Mouse (Mus musculus): Measurements from ENCODE around the gene Syt12.
A peak's percentile ranks its signal among the peaks of the same experiment; 100 is the strongest.

The Syt12 gene

DNA sequence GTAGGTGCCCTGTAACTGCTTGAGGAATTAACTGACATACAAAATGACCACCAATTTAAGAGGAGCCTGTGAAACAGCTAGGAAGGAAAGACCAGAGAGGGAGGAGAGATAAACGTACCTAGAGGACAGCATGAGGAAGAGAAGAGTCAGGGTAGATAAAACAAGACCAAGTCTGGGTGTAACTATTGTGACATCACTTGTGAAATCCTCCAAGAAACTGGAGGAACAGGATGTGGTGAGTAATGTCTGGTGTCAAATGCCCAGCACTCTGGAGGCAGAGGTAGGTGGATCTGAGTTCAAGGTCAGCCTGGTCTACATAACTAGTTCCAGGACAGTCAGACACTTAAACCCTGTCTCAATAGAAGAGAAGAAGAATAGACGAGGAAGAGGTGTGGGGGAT lies 68.2 kb downstream of the Syt12 start:
- DNase-seq (ENCODE audit: low read depth, low spot score) = no peak

- DNase-seq (ENCODE audit: low read depth, low spot score) = no peak
Observed at GRCm38 (mm10) chr19:4404840-4405239, 72.4 kb downstream of the Syt12 start.

GRCm38 (mm10) chr19:4398959-4399358 lies 78.3 kb downstream of the Syt12 start:
- DNase-seq (ENCODE audit: low read depth, low spot score) = no peak

DNA sequence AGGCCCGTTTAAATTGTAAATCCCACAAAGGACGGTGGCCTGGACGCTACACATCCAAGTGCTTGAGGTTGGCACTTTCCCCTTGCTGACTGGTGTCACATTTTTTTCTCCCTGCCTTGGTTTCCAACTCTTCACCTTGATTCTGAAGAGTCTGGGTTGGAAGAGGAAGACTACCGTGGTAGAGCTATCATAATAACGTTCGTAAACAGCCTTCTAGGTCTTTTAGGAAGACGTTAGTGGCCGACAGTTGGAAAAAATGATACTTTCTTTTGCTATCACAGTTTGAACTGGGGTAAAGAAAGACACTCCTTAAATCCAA lies 78.7 kb downstream of the Syt12 start:
- DNase-seq (ENCODE audit: low read depth, low spot score) = no peak

DNA sequence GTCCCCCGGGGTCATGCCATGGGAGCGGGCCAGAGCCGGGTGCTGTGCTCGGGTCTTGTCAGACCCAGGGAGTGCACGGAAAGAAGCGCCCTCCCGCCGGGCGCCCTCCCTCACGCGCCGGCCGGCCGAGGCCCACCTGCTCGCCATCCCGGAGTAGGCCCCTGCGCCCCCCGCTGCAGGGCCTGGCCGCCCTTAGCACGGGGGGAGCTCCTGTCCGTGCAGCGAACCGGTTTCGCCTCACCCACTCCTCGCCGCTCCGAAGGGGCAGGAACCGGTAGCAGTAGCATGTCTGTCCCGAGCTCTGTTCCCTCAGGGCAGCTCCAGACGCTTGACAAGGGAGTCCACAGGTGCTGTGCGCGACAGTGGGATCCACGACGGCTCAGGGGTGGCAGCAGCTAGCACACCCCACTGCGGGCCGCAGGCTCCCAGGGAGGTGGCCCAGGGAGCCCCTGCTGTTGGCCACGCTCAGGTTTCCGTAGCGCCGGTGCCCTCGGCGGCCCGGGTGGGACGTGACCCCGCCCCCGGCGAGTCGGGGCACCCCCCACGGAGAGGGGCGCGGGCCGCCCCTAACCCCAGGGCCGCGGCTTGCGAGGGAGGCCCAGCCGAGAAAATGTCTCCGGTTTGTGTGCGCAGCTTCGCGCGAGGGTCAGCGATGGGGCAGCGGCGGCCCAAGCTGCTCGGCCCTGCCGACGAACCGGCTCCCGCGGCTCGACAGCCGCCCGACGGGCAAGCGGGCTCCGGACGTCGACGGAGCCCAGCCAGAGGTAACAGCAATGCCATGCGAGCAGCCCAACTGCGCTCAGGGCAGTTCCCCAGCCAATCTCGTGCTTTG lies 79.2 kb downstream of the Syt12 start, which contains the start of gene Kdm2a:
Kdm2a (minus strand) TSS at position 488 of the 832 bp plus-strand sequence.
- DNase-seq (ENCODE audit: low read depth, low spot score) = peak; percentile 29

DNA sequence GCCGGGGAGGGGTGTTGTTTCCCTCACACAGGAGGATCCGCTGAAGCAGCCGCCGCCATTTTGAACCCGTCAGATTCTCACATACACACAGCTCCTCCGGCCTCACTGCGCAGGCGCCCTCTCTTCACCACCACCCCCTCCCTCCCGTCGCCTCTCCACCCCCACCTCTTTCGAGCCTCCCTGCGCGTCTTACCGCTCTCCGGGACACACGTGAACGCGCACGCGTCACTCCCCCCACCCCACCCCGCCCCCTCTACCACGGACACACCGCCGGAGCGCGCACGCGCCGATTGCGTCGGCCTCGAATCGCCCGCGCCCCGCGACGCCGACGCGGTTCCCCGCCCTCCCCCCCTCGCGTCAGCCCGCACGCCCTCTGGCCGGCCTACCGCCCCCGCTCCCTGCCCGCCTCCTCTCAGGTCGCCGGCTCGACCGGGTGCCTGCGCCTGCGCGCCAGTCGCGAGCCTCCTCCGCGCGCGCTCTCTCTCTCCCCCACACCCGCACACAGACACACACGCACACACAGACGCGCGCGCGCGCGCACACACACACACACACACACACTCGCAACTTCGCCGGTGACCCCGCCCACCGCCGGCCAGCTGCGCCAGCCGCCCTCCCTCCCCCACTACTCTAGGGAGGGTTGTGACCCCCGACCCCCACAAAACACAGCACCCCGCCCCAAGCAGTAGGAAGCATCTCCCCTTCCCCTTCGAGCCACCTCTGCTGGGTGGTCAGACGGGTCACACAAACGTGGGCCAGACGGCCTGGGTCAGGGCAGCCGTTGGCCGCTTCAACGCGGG lies 80.0 kb downstream of the Syt12 start:
- DNase-seq (ENCODE audit: low read depth, low spot score) = peak; percentile 95

DNA sequence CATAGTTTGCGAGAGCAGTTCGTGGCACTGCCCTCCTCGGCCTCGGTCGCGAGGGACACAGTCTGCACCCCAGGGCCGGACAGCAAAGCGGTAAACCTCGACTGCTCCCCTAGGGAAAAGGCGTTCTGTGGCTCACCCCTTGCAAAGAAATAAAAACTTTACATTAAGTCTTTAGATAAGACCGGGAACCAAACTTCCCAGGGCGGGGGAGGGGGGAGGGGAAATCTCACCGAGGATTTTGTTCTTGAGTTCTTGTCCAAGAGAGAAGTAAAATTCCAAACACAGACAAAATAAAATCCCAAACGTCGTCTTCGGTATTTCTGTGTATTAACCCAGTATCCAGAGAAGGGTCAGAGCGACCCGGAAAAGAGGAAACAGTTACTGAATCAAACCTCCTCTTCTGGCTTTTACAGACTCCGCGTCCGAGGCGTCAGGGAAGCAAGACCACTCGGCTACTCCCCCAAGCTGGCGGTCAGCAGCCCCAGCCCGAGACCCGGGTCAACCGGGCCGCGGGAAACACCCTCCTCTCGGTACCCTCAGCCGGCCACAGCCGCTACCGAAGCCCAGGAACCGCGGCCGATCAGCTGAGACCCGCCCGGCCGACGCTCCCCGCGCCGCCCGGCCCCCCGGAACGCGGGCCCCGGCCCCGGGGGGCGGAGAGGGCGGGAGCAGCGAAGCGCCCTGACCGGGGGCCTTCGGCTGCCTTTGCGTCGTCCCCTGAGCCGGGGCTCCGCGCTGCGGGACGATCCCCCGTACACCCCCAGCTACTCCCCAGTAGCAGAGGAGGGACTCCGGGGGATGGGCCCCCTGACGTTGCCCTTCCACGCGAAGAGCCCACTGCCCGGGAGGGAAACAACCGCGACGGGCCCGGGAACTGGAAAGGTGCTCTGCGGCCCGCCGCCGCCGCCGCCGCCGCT lies 80.9 kb downstream of the Syt12 start:
- DNase-seq (ENCODE audit: low read depth, low spot score) = peak; percentile 43
